Mouse (Mus musculus) myocyte (in vitro differentiated cells): ENCODE results near the gene Ccdc155. TPM values are rescaled to one million over a fixed set of nuclear protein-coding genes. Genes with fewer than 3 reads are reported as not detected.

ENCODE experiments used
- H3K27me3 ChIP-seq: one replicate; pipeline ENCODE4 v1.6.1; 2011; ENCODE audit not compliant: control insufficient read depth, insufficient read depth, insufficient read length
- H3K36me3 ChIP-seq: one replicate; pipeline ENCODE4 v1.6.1; 2011; ENCODE audit not compliant: control insufficient read depth, insufficient read depth
- H3K4me2 ChIP-seq: one replicate; pipeline ENCODE4 v1.6.1; 2011; ENCODE audit warnings: low read depth, control low read depth
- H3K4me3 ChIP-seq: one replicate; pipeline ENCODE4 v1.5.1; 2011; ENCODE audit warnings: mild to moderate bottlenecking, control low read depth, moderate library complexity
- H3K79me2 ChIP-seq: one replicate; pipeline ENCODE4 v1.6.1; 2011; ENCODE audit not compliant: control insufficient read depth, insufficient read depth
- H3ac ChIP-seq: one replicate; pipeline ENCODE4 v1.6.1; 2011; ENCODE audit not compliant: control insufficient read depth, insufficient read length
- CEBPB ChIP-seq: IDR thresholded peaks from 2 replicates; pipeline ENCODE4 v1.6.1; 2011; ENCODE audit warnings: mild to moderate bottlenecking, moderate library complexity; ENCODE audit not compliant: poor library complexity, insufficient read depth, severe bottlenecking
- E2F4 ChIP-seq: IDR thresholded peaks from one replicate; pipeline ENCODE4 v1.6.1; 2011; ENCODE audit warnings: mild to moderate bottlenecking, control low read depth, moderate library complexity; ENCODE audit not compliant: insufficient read depth
- MAX ChIP-seq: IDR thresholded peaks from one replicate; pipeline ENCODE4 v1.6.1; 2011; ENCODE audit warnings: low read depth, mild to moderate bottlenecking, control low read depth
- MYOD1 ChIP-seq, 3 experiments: IDR thresholded peaks; one replicate each; pipeline ENCODE4 v1.6.1; 2011; ENCODE audit warnings: control low read depth in 2 of 3, low read depth in 2 of 3, mild to moderate bottlenecking in 2 of 3, moderate library complexity in 1 of 3; ENCODE audit not compliant: insufficient read length in 2 of 3, control insufficient read depth in 1 of 3
- MYOG ChIP-seq, 3 experiments: IDR thresholded peaks; one replicate each; pipeline ENCODE4 v1.6.1; 2011; ENCODE audit warnings: control low read depth in 2 of 3, low read depth in 2 of 3, mild to moderate bottlenecking in 2 of 3; ENCODE audit not compliant: insufficient read length in 2 of 3, control insufficient read depth in 1 of 3, insufficient read depth in 1 of 3
- POLR2A ChIP-seq: IDR thresholded peaks from one replicate; pipeline ENCODE4 v1.6.1; 2011; ENCODE audit warnings: low read depth, mild to moderate bottlenecking, control low read depth, moderate library complexity; ENCODE audit not compliant: insufficient read length
- POLR2AphosphoS2 ChIP-seq: IDR thresholded peaks from one replicate; pipeline ENCODE4 v1.6.1; 2011; ENCODE audit warnings: low read depth, control low read depth; ENCODE audit not compliant: insufficient read length
- REST ChIP-seq: IDR thresholded peaks from one replicate; pipeline ENCODE4 v1.6.1; 2011; ENCODE audit warnings: mild to moderate bottlenecking, control low read depth, moderate library complexity; ENCODE audit not compliant: insufficient read depth, insufficient read length
- SRF ChIP-seq: IDR thresholded peaks from one replicate; pipeline ENCODE4 v1.6.1; 2011; ENCODE audit warnings: low read depth; ENCODE audit not compliant: control insufficient read depth, insufficient read length
- TCF12 ChIP-seq: IDR thresholded peaks from one replicate; pipeline ENCODE4 v1.6.1; 2011; ENCODE audit warnings: mild to moderate bottlenecking, control low read depth; ENCODE audit not compliant: poor library complexity, insufficient read depth, severe bottlenecking
- TCF3 ChIP-seq: IDR thresholded peaks from one replicate; pipeline ENCODE4 v1.6.1; 2011; ENCODE audit warnings: low read depth, control low read depth; ENCODE audit not compliant: insufficient read length
- USF1 ChIP-seq: IDR thresholded peaks from one replicate; pipeline ENCODE4 v1.6.1; 2011; ENCODE audit warnings: low read depth, mild to moderate bottlenecking, control low read depth, moderate library complexity
- polyA plus RNA-seq: library from polyadenylated mRNA; unstranded; fragments of >200 nt; fragmentation: generic; extraction: Trizol; gene quantifications from one replicate; pipeline ENCODE4 v1.2.1, GENCODE M21; 2012; ENCODE audit warnings: missing spikeins

The Ccdc155 gene
- polyA plus RNA-seq, 1 experiment: 2.2 TPM

- no peaks in the 10 kb centered on the region for H3K27me3 ChIP-seq
- H3K4me3 ChIP-seq: no peak overlapping the region
- H3K79me2 ChIP-seq: no peaks in the 10 kb centered on the region
- H3K4me2 ChIP-seq: no peak overlapping the region
- TF ChIP-seq TCF3 (no peak), REST (no peak), USF1 (no peak), SRF (no peak), TCF12 (no peak), MYOG (IDR thresholded peaks at IDR 0.05; ENCODE audit: control insufficient read depth in 1 of 3, insufficient read depth in 1 of 3, insufficient read length in 2 of 3, low read depth in 2 of 3) (no peak), MYOD1 (IDR thresholded peaks at IDR 0.05; ENCODE audit: control insufficient read depth in 1 of 3, insufficient read length in 2 of 3, low read depth in 2 of 3) (no peak), CEBPB (no peak), POLR2A (no peak), E2F4 (no peak), POLR2AphosphoS2 (no peak), MAX (no peak)
- no peak overlapping the region for H3ac ChIP-seq
- H3K36me3 ChIP-seq: peaks cover 16% of the 10 kb centered on the region
Observed at GRCm38 (mm10) chr7:45229459-45230203, 24.9 kb upstream of the Ccdc155 start.

- no peaks in the 10 kb centered on the region for H3K27me3 ChIP-seq
- no peaks in the 10 kb centered on the region for H3K79me2 ChIP-seq
- H3K36me3 ChIP-seq: peaks cover 19% of the 10 kb centered on the region
- H3ac ChIP-seq: no peak overlapping the region
- H3K4me2 ChIP-seq: no peak overlapping the region
- no peak overlapping the region for H3K4me3 ChIP-seq
- TF ChIP-seq MYOG (IDR thresholded peaks at IDR 0.05; ENCODE audit: control insufficient read depth in 1 of 3, insufficient read depth in 1 of 3, insufficient read length in 2 of 3, low read depth in 2 of 3): no peak
- TF ChIP-seq MAX: no peak
- no peak for TF ChIP-seq TCF3
- no peak for TF ChIP-seq CEBPB
- TF ChIP-seq MYOD1 (IDR thresholded peaks at IDR 0.05; ENCODE audit: control insufficient read depth in 1 of 3, insufficient read length in 2 of 3, low read depth in 2 of 3): no peak
- TF ChIP-seq E2F4: no peak
- TF ChIP-seq TCF12: no peak
Observed at GRCm38 (mm10) chr7:45229046-45229445, 24.4 kb upstream of the Ccdc155 start.

- no peak for TF ChIP-seq REST
- TF ChIP-seq USF1: no peak
- TF ChIP-seq CEBPB: no peak
- TF ChIP-seq TCF3: no peak
- no peak for TF ChIP-seq MYOG (IDR thresholded peaks at IDR 0.05; ENCODE audit: control insufficient read depth in 1 of 3, insufficient read depth in 1 of 3, insufficient read length in 2 of 3, low read depth in 2 of 3)
- TF ChIP-seq POLR2AphosphoS2: no peak
- TF ChIP-seq POLR2A: no peak
- no peak for TF ChIP-seq MAX
- no peak overlapping the region for H3K4me3 ChIP-seq
- no peaks in the 10 kb centered on the region for H3K27me3 ChIP-seq
- H3K4me2 ChIP-seq: no peak overlapping the region
- no peak overlapping the region for H3ac ChIP-seq
- no peaks in the 10 kb centered on the region for H3K79me2 ChIP-seq
- peaks cover 19% of the 10 kb centered on the region for H3K36me3 ChIP-seq
Observed at GRCm38 (mm10) chr7:45228548-45228947, 23.9 kb upstream of the Ccdc155 start.

- no peaks in the 10 kb centered on the region for H3K27me3 ChIP-seq
- H3ac ChIP-seq: no peak overlapping the region
- TF ChIP-seq POLR2AphosphoS2 (no peak), MYOD1 (IDR thresholded peaks at IDR 0.05; ENCODE audit: control insufficient read depth in 1 of 3, insufficient read length in 2 of 3, low read depth in 2 of 3) (no peak), POLR2A (no peak), REST (no peak)
- H3K36me3 ChIP-seq: peaks cover 20% of the 10 kb centered on the region
- no peak overlapping the region for H3K4me2 ChIP-seq
- H3K79me2 ChIP-seq: no peaks in the 10 kb centered on the region
- H3K4me3 ChIP-seq: no peak overlapping the region
Observed at GRCm38 (mm10) chr7:45226421-45226820, 21.7 kb upstream of the Ccdc155 start.

- H3K79me2 ChIP-seq: no peaks in the 10 kb centered on the region
- H3K4me2 ChIP-seq: no peak overlapping the region
- no peaks in the 10 kb centered on the region for H3K27me3 ChIP-seq
- no peak overlapping the region for H3K4me3 ChIP-seq
- TF ChIP-seq MYOD1 (IDR thresholded peaks at IDR 0.05; ENCODE audit: control insufficient read depth in 1 of 3, insufficient read length in 2 of 3, low read depth in 2 of 3) (no peak), MYOG (IDR thresholded peaks at IDR 0.05; ENCODE audit: control insufficient read depth in 1 of 3, insufficient read depth in 1 of 3, insufficient read length in 2 of 3, low read depth in 2 of 3) (no peak), REST (no peak), POLR2AphosphoS2 (no peak), TCF12 (no peak), MAX (no peak), CEBPB (no peak), USF1 (no peak), SRF (no peak), E2F4 (no peak), TCF3 (no peak), POLR2A (no peak)
- H3K36me3 ChIP-seq: peaks cover 18% of the 10 kb centered on the region
- no peak overlapping the region for H3ac ChIP-seq
Observed at GRCm38 (mm10) chr7:45224826-45225225, 20.1 kb upstream of the Ccdc155 start.
